Mouse (Mus musculus): ENCODE results near the gene Tnfaip8l1. TPM values are rescaled to one million over a fixed set of nuclear protein-coding genes. Genes with fewer than 3 reads are reported as not detected.

The Tnfaip8l1 gene
- 10 to 100 TPM in 1 of 2 experiments, 1 to 10 TPM in 1; 9.5 to 11.0 TPM for total RNA-seq (2021)
- long read RNA-seq, experiment 1, full-length matches to known transcripts, result 23 of 33 reads
- long read RNA-seq, experiment 1, partial matches to known transcripts, result 6 of 33 reads
- long read RNA-seq, experiment 1, other reads (novel, unspliced or antisense), result 4 of 33 reads
- long read RNA-seq, experiment 2, transcript Tnfaip8l1-201 (2 exons, 2,379 nt), result major isoform, 14 of 16 reads
- long read RNA-seq, experiment 2, partial matches to known transcripts, result 0 of 16 reads
- long read RNA-seq, experiment 2, other reads (novel, unspliced or antisense), result 2 of 16 reads

DNA sequence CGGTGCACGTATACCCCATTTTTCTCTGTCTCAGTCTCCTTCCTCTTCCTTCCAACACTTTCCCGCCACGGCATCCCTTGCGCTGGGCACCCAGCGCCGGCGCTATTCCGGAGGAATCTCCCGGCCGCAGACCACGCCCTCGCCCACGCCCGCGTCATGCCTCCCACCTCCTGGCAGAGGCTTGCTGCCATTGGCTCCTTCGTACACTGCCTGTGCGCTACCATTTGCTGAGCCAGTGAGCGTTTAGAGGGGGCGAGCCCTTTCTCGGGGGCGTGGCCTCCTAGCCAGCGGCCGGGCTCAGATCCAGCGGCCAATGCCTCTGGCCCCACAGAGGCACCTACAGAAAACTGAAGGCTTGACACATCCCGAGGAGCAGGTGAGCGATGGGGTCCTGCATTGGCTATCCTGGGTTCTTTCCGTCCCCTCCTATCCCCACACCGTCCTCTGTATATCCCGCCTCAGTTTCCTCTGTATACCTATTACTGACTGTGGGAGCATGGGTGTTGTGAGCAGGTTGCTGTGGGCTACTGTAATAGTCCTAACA is at the start of gene Tnfaip8l1:
TSS of gene Tnfaip8l1 (plus strand) at position 247 of the 544 bp plus-strand sequence.
- peak; percentile 97 for DNase-seq

- DNase-seq, result no peak
These were observed 49.5 kb upstream of the Tnfaip8l1 start for GRCm38 (mm10) chr17:56112743-56113142.

DNA sequence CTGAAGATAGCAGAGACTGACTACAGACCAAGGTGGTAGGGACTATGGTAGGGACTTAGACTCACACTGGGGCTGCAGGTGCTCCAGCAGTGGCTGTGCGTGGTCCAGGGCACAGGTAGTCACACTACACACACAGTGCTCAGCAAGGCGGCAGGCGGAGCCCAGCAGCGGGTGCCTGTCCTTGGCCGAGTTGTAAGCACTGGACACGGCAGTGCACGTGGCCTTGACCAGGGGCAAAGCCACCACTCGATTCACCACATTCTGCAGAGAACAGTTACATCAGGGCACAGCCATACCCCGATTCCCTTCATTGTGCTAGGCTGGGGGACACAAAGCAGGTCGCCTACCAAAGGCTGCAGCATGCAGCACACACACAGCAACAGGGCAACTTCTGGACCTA is 46.1 kb upstream of the Tnfaip8l1 start:
- DNase-seq, result peak; percentile 68

DNA sequence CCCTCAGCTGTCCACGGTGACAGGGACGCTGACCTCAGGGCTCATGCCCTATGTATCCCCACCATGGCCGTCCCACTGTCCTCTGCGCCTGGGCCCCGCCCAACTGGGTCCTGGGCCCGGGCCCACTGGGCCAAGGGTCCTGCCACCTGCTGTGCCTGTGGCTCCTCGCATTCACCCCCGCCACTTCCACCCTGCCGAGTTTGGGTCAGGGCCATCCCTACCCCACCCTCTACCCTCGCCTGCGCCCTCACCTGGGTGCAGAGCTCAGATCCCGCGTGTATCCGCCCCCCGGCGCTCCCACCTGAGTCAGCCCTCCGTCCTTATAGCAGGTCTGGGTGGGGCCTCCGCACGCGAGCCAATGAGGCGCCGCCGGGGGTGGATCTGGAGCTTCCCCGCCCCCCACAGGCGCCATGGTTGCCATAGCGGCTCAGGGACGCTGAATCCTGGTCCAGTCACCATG is 45.0 kb upstream of the Tnfaip8l1 start, which contains the start of gene Plin5:
TSS of gene Plin5 (minus strand) at position 346 of the 460 bp plus-strand sequence.
- DNase-seq, result peak; percentile 93

GRCm38 (mm10) chr17:56119431-56119830 is 42.8 kb upstream of the Tnfaip8l1 start:
- DNase-seq, result no peak

GRCm38 (mm10) chr17:56119981-56120880 is 42.0 kb upstream of the Tnfaip8l1 start:
- DNase-seq, result peak; percentile 88

DNA sequence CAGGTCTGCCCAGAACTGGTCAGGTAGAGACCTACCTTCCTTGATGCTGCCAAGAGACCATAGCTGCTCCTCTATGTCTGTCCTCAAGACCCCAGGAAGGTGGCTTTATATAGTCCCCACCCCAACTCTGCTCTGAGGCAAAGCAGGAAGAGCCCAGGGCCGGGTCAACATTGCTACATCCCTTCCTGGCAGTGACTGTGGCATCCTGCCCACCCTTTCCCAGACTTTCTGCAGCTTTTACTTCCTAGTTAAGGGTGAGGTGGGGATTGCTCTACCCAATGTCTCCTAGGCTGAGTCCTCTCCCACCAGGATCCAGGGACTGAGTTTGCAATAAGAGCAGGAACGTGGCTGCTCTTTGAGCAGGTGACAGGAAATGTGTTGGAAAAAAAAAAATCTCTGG is 40.5 kb upstream of the Tnfaip8l1 start, which contains the start of gene Lrg1:
TSS of gene Lrg1 (minus strand) at position 176 of the 400 bp plus-strand sequence.
- DNase-seq, result no peak

GRCm38 (mm10) chr17:56123161-56123560 is 39.1 kb upstream of the Tnfaip8l1 start:
- peak; percentile 12 for DNase-seq

DNA sequence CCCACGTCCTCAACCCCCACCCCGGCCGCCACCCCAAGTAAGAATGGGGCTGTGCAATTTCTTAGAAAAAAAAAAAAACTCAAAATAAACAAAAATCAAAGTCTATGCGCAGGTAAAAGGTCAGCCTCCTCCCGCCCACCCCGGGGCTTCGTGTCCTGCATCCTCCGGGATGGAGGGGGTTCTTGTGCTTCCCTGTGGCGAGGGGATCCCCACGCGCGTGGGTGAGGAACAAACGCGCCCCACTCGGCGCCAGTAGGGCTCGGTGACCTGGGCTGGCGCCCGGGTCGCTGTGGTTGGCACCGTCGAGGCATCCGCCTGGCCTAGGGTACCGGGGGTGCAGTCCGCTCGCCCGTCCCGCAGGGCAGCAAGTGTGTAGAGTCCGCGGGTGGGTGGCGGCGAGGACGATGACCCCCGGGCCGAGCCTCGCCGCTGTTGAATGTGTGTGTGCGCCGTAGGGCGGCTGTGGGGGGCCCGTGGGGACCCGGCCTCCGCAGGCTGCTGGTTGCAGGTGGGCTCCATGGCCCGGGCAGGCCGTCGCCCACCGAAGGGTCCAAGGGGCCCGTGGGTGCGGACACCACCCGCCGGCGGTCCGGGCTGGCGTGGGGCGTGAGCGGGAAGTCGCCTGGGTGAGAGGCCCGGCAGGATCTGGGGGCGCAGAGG is 38.5 kb upstream of the Tnfaip8l1 start:
- DNase-seq, result peak; percentile 33

DNA sequence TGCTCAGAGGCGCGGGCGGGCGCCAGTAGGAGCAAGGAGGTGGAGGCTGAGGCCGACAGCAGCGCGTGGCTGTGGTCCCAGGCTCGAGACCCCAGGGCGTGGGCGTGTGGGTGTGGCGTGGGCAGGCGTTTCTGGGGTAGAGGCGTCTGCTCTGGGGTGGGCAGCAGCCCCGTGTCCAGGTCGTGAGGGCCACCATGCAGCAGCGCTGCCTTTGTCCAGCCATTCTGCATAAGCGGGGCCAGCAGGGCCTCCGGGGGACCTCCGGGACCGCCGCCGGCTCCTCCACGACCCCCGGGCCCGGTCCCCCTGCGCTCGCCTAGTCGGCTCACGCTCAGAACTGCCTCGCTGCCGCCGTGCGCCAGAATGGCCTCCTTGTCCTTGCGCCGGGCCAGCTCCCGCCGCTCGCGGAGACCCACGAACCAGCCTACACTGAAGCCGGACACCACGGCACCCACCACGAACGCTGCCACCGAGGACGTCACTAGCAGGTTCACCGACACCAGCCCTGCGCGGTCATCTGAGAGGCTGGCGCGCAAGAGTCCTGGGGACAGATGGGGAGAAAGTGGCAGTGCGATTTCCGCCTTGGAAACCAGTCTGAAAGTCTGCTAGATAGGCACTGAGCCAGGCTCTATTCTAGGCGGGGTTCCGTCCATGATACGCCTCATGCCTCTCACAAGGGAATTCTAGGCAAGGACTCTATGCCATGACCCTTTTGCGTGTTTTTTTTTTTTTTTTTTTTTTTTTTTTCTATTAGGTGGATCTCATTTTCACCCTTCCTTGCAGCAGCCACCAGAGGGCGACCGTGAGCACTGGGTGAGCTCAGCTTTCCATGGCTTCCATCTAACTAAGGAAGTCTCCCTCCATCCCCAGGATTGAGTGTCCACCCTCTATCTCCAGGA is 37.7 kb upstream of the Tnfaip8l1 start:
- peak; percentile 79 for DNase-seq

- DNase-seq, result no peak
These were observed 37.0 kb upstream of the Tnfaip8l1 start for GRCm38 (mm10) chr17:56125276-56125630.

- DNase-seq, result no peak
These were observed 36.1 kb upstream of the Tnfaip8l1 start for GRCm38 (mm10) chr17:56126175-56126574.

- no peak for DNase-seq
These were observed 34.0 kb upstream of the Tnfaip8l1 start for GRCm38 (mm10) chr17:56128246-56128645.

- peak; percentile 5 for DNase-seq
These were observed 31.1 kb upstream of the Tnfaip8l1 start for GRCm38 (mm10) chr17:56131136-56131535.

GRCm38 (mm10) chr17:56131814-56132213 is 30.5 kb upstream of the Tnfaip8l1 start:
- peak; percentile 85 for DNase-seq

DNA sequence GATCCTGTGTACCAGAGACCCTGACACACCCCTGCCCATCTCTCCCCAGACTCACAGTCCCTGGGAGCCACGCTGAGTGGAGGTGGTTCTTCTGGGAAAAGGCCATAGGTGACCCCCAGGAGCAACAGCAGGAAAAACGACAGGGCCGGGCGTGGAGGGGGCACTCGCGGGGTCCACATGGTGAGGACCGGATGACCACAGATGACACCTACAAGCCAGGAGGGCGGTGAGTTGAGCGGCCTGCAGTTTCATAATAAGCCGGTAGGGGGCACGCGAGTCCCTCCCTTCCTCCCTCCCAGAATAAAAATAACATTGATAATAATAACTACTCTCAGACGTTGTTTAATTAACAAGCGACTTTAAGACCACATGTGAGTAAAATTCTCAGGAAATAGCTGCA is 29.6 kb upstream of the Tnfaip8l1 start:
- peak; percentile 81 for DNase-seq

DNA sequence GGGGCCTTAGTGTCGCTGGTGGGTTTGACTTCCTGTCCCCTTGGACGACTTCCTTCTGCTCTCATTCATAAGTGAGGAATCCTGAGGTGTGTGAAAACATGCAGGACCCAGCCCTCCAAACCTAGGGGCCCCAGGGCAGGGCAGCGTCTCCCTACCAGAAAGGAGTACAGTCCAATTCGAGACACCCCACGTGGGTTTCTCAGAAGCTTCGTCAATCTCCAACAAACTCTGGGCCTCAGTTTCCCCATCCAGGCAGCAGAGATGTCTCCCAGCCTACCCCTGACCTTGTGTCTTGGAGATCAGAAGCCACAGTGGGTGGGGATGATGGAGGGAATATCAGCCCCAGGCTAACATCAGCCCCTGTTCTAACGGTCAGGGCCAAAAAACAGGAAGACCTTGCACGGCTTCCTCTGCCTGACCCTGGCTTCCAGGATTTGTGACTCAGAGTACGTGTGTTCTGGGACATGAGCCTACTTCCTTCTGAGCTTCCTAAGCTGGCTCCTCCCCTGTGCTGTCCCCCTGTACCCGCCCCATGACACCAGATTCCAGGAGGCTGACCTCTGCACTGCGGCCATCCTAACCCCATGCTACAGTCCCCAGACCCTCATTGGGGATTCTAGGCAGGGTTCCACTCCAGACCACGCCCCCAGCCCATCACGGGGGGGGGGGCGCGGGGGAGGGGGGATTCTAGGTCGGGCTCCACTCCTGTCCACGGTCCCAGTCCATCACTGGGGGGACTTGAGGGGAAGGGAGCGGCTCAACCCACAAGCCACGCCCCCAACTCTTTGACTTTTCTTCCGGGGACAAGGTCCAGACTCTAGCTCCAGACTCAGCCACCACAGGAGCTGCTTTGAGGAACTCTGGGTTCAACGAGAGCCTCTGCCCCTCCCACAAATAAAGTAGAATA is 28.6 kb upstream of the Tnfaip8l1 start:
- DNase-seq, result peak; percentile 74

GRCm38 (mm10) chr17:56134463-56134971 is 27.8 kb upstream of the Tnfaip8l1 start:
- DNase-seq, result peak; percentile 89

- DNase-seq, result peak; percentile 14
These were observed 25.7 kb upstream of the Tnfaip8l1 start for GRCm38 (mm10) chr17:56136558-56136957.
